Mouse (Mus musculus) hindbrain, embryonic 11.5 days (tissue): ENCODE measurements around the gene D630003M21Rik. TPM values are rescaled to one million over a fixed set of nuclear protein-coding genes. Genes with fewer than 3 reads are reported as not detected.

Source experiments
- ATAC-seq: fragments of 200-750 bp; cut with Nextera tagmentation; 2 replicates; pipeline ENCODE4 v1.8.0; 2017; ENCODE audit warnings: mild to moderate bottlenecking, moderate TSS enrichment, moderate library complexity; ENCODE audit not compliant: low FRiP score
- DNase-seq: peaks from one replicate; pipeline ENCODE4 v3.0.0-alpha.2; 2015; ENCODE audit warnings: low spot score
- H3K27ac ChIP-seq: fragments of 300-500 bp; sonication (generic); 2 replicates; pipeline ENCODE4 v1.5.1; 2014; ENCODE audit warnings: mild to moderate bottlenecking, low read depth, low read length
- H3K27me3 ChIP-seq: fragments of 300-500 bp; sonication (generic); 2 replicates; pipeline ENCODE4 v1.6.1; 2014; ENCODE audit warnings: mild to moderate bottlenecking, low read length, moderate library complexity, mixed read lengths; ENCODE audit not compliant: control insufficient read depth, insufficient read depth
- H3K36me3 ChIP-seq: fragments of 300-500 bp; sonication (generic); 2 replicates; pipeline ENCODE4 v1.6.1; 2014; ENCODE audit warnings: mild to moderate bottlenecking, low read length, moderate library complexity, mixed read lengths; ENCODE audit not compliant: control insufficient read depth, insufficient read depth
- H3K4me1 ChIP-seq: fragments of 300-500 bp; sonication (generic); replicated peaks from 2 replicates; pipeline ENCODE4 v1.6.1; 2014; ENCODE audit warnings: low read length, mixed read lengths; ENCODE audit not compliant: control insufficient read depth, insufficient read depth
- H3K4me2 ChIP-seq: fragments of 300-500 bp; sonication (generic); replicated peaks from 2 replicates; pipeline ENCODE4 v1.6.1; 2014; ENCODE audit warnings: mild to moderate bottlenecking, low read depth, low read length
- H3K4me3 ChIP-seq: fragments of 300-500 bp; sonication (generic); 2 replicates; pipeline ENCODE4 v1.5.1; 2014; ENCODE audit warnings: low read depth, low read length
- H3K9ac ChIP-seq: fragments of 300-500 bp; sonication (generic); 2 replicates; pipeline ENCODE4 v1.6.1; 2014; ENCODE audit warnings: low read depth, low read length
- H3K9me3 ChIP-seq: fragments of 300-500 bp; sonication (generic); 2 replicates; pipeline ENCODE4 v1.6.1; 2016; ENCODE audit warnings: low read length; ENCODE audit not compliant: control insufficient read depth
- WGBS: fragments of 180-500 bp; shearing (Covaris S2); extraction: QIAGEN DNeasy Blood & Tissue Kit; methylation state at CpG from one replicate; pipeline ENCODE4 v1.1.7; 2014; 5-methylcytosine and 5-hydroxymethylcytosine counted together
- polyA plus RNA-seq: library from polyadenylated mRNA; unstranded; fragments of >200 nt; fragmentation: Nextera tagmentation; extraction: Ambion mirVana; gene quantifications from 2 replicates; pipeline ENCODE4 v1.2.1, GENCODE M21; 2014

D630003M21Rik gene
- polyA plus RNA-seq, 1 experiment from 2014 or later, result 2.3 TPM

DNA sequence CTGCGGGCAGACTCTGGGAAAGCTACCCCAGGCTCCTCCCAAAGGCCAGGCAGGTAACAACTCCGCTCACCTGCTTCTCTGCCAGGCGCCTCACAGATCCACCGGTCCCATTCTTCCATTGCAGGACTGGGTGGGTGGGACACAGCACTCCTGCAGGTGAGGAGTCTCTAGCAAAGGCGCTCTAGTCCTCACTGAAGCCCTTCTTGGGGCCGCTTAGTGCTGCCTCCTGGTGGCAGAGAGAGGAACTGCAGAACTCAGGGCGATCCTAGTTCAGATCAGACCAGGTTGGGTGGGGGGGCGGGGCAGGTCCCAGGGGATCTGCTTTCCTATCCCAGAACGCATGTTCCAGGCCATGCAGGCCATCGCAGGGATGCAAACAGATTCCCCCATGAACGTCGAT, 29.8 kb upstream of the D630003M21Rik start:
- 8% methylated on average over 12 of the region's 12 CpGs for WGBS
- ATAC-seq, result peak; percentile 43
- H3K4me2 ChIP-seq, result no peak overlapping the region

GRCm38 (mm10) chr2:158258005-158258418, 29.0 kb upstream of the D630003M21Rik start, which contains the start of gene Bpi:
Gene Bpi (plus strand): TSS chr2:158258094.
- H3K9me3 ChIP-seq, result no peaks in the 10 kb centered on the region
- WGBS, result 63% methylated on average over 18 of the region's 18 CpGs
- H3K36me3 ChIP-seq, result no peaks in the 10 kb centered on the region
- ATAC-seq, result no peak
- H3K27me3 ChIP-seq, result no peaks in the 10 kb centered on the region
- no peak within 1 kb of the TSS for H3K9ac ChIP-seq
- H3K4me1 ChIP-seq, result peaks cover 3% of the 10 kb centered on the region; the same call in 1 of the 2 replicates
- DNase-seq, result no peak
- no peak within 1 kb of the TSS for H3K4me2 ChIP-seq
- no peak within 1 kb of the TSS for H3K27ac ChIP-seq
- no peak within 1 kb of the TSS for H3K4me3 ChIP-seq

More for the DNA sequence above, 29.8 kb upstream of the D630003M21Rik start:
- H3K36me3 ChIP-seq, result no peaks in the 10 kb centered on the region
- H3K27ac ChIP-seq, result no peak overlapping the region
- H3K4me3 ChIP-seq, result no peak overlapping the region
- no peaks in the 10 kb centered on the region for H3K9me3 ChIP-seq
- peak; percentile 88 for DNase-seq
- H3K27me3 ChIP-seq, result no peaks in the 10 kb centered on the region
- no peak overlapping the region for H3K9ac ChIP-seq
- peaks cover 3% of the 10 kb centered on the region; the same call in 1 of the 2 replicates for H3K4me1 ChIP-seq

DNA sequence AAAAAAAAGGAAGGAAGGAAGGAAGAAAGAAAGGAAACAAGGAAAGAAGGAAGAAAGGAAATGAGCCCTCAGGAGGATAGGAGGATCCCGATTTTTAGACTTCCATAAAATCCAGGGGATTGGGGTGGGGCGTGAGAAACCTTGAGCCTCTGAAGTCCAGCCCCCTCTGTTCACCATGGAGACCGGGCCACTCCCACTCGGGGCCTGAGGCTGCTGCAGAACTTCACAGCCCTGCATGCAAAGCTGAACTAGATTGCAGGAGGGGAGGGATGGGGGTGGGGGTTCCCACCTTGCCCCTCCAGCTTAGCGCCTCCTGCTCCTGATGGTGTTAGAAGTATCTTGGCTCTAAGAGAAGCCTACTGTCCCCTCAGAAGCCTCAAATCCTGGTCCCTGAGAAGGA, 27.9 kb upstream of the D630003M21Rik start:
- Histone ChIP-seq H3K9me3 (no peaks in the 10 kb centered on the region), H3K9ac (no peak overlapping the region), H3K4me1 (peaks cover 3% of the 10 kb centered on the region; the same call in 1 of the 2 replicates), H3K27ac (no peak overlapping the region), H3K36me3 (no peaks in the 10 kb centered on the region), H3K27me3 (no peaks in the 10 kb centered on the region), H3K4me2 (no peak overlapping the region), H3K4me3 (no peak overlapping the region)
- DNase-seq (peak; percentile 34), ATAC-seq (no peak)
- WGBS, result 22% methylated on average over 5 of the region's 5 CpGs

- Histone ChIP-seq H3K36me3 (no peaks in the 10 kb centered on the region), H3K4me2 (no peak overlapping the region), H3K27me3 (no peaks in the 10 kb centered on the region), H3K9ac (no peak overlapping the region), H3K4me1 (peaks cover 3% of the 10 kb centered on the region; the same call in 1 of the 2 replicates), H3K4me3 (no peak overlapping the region), H3K9me3 (no peaks in the 10 kb centered on the region), H3K27ac (no peak overlapping the region)
- 79% methylated on average over 5 of the region's 5 CpGs for WGBS
- ATAC-seq, result no peak
- no peak for DNase-seq
Measured at GRCm38 (mm10) chr2:158253806-158254205, 24.8 kb upstream of the D630003M21Rik start.

GRCm38 (mm10) chr2:158250558-158250957, 21.5 kb upstream of the D630003M21Rik start:
- Histone ChIP-seq H3K4me3 (no peak overlapping the region), H3K9ac (no peak overlapping the region), H3K4me1 (no peaks in the 10 kb centered on the region), H3K36me3 (no peaks in the 10 kb centered on the region), H3K9me3 (no peaks in the 10 kb centered on the region), H3K27ac (no peak overlapping the region), H3K27me3 (no peaks in the 10 kb centered on the region), H3K4me2 (no peak overlapping the region)
- ATAC-seq, result no peak
- no peak for DNase-seq
- 88% methylated on average over 3 of the region's 4 CpGs for WGBS

DNA sequence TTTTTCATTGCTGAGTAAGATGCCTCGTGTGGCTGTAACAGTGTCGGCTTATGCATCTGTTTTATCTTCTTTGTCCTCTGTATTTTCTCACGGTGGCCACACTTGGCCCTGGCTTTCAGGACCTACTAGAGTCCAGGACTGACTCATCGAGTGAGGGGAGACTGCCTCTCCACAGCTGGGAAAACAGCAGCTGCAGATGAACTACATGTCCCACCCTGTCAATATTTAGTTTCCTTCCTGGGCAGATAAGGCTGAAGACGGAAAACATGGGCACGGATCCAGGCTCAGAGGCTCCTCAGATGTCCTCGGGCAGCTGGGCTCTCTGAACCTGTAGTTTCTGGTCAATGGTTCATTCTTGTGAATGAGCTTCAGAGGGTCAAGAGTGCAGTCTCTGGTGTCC, 19.3 kb upstream of the D630003M21Rik start:
- no peak overlapping the region for H3K4me3 ChIP-seq
- no peaks in the 10 kb centered on the region for H3K27me3 ChIP-seq
- H3K36me3 ChIP-seq, result no peaks in the 10 kb centered on the region
- H3K27ac ChIP-seq, result no peak overlapping the region
- no peak overlapping the region for H3K9ac ChIP-seq
- WGBS, result 84% methylated on average over 7 of the region's 7 CpGs
- no peaks in the 10 kb centered on the region for H3K4me1 ChIP-seq
- ATAC-seq, result no peak
- DNase-seq, result no peak
- H3K9me3 ChIP-seq, result no peaks in the 10 kb centered on the region
- H3K4me2 ChIP-seq, result no peak overlapping the region

DNA sequence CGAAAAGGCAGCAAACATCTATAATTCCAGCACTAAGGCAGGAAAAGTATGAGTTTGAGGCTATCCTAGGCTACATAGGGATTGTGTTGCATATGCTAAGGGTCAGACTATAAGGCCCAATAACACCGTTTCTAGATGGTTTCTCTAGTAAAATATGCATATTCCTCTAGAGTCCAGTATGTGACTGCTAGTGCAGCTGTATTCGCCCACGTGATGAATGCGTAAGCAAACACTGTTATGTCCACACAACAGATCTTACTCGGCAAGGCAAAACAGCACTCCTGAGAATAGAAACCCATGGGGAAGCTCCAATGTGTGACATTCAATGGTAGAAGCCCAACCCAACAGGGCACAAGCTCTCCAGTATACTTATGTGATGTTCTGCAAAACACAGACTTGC, 18.8 kb upstream of the D630003M21Rik start:
- no peak overlapping the region for H3K4me2 ChIP-seq
- H3K27ac ChIP-seq, result no peak overlapping the region
- no peak overlapping the region for H3K4me3 ChIP-seq
- H3K36me3 ChIP-seq, result no peaks in the 10 kb centered on the region
- H3K27me3 ChIP-seq, result no peaks in the 10 kb centered on the region
- no peak overlapping the region for H3K9ac ChIP-seq
- WGBS, result 83% methylated on average over 6 of the region's 6 CpGs
- no peak for DNase-seq
- ATAC-seq, result no peak
- no peaks in the 10 kb centered on the region for H3K4me1 ChIP-seq
- no peaks in the 10 kb centered on the region for H3K9me3 ChIP-seq

- ATAC-seq, result no peak
- Histone ChIP-seq H3K9me3 (no peaks in the 10 kb centered on the region), H3K36me3 (no peaks in the 10 kb centered on the region), H3K27ac (no peak overlapping the region), H3K27me3 (no peaks in the 10 kb centered on the region), H3K4me2 (no peak overlapping the region), H3K4me1 (no peaks in the 10 kb centered on the region), H3K9ac (no peak overlapping the region), H3K4me3 (no peak overlapping the region)
- WGBS, result 77% methylated on average over 4 of the region's 4 CpGs
- DNase-seq, result no peak
Measured at GRCm38 (mm10) chr2:158245072-158245817, 16.2 kb upstream of the D630003M21Rik start.
